Mouse (Mus musculus): ENCODE data around the gene Azi2. TPM values are rescaled to one million over a fixed set of nuclear protein-coding genes. Genes with fewer than 3 reads are reported as not detected.

Gene Azi2
- polyA plus RNA-seq, 1 experiment from 2014 or later: 83.3 TPM

DNA sequence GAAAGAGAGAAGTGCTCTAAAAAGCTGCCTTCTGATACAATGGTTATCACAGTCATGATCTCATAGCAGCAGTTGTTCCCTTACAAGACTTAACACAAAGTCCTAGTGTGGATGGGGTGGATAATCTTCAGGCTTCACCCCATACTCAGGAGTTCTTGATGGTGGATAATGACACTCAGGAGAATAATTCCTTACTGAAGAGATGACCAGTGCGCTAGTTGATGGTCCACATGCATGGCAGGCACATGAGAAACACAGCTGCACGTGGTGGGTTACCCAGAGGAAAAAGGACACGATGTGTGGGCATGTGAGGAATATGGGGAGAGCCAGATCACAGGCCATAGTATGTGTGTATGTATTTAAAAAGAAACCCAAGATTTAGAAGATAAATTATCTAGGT is 3.3 kb downstream of the Azi2 start:
- H3K4me3 ChIP-seq (ENCODE audit: low read depth, low read length): no peak overlapping the region
- WGBS: 91% methylated on average over 3 of the region's 3 CpGs
- no peak overlapping the region for H3K27ac ChIP-seq (ENCODE audit: low read depth)
- no peak overlapping the region for H3K9ac ChIP-seq
- H3K27me3 ChIP-seq (ENCODE audit: insufficient read depth, low read length): no peaks in the 10 kb centered on the region
- no peak for ATAC-seq (ENCODE audit: insufficient read depth)
- H3K4me2 ChIP-seq: no peak overlapping the region
- no peak for TF ChIP-seq CTCF (IDR thresholded peaks at IDR 0.05; ENCODE audit: low read depth)
- H3K36me3 ChIP-seq (ENCODE audit: insufficient read depth): peaks cover 15% of the 10 kb centered on the region; the same call in 1 of the 2 replicates
- H3K4me1 ChIP-seq (ENCODE audit: insufficient read depth): peaks cover 6% of the 10 kb centered on the region
- no peaks in the 10 kb centered on the region for H3K9me3 ChIP-seq (ENCODE audit: low read depth, low read length)
- DNase-seq: no peak

DNA sequence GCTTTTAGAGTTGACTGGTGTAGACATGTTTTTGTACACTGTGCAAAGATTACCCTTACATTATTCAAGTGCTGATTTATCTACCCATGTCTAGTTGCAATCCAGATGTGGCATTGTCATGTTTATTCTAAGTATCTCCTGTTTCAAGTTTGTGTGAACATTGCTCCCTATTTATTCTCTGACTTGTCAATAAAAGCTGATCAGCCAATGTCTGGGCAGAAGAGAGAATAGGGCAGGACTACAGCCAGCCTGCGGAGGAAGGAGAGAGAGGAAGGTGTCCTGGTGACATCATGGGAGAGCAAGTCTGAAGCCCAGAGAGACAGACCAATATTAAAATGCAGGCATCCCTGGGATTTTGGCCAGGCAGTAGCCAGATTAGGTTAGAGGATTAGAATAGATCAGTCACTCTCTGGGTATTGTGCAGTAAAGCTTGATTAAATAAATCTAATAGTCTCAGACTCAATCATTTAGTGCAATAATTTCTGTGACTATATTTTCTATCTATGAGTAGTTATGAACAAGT is 4.8 kb downstream of the Azi2 start:
- peaks cover 25% of the 10 kb centered on the region; the same call in 1 of the 2 replicates for H3K36me3 ChIP-seq (ENCODE audit: insufficient read depth)
- ATAC-seq (ENCODE audit: insufficient read depth): no peak
- TF ChIP-seq CTCF (IDR thresholded peaks at IDR 0.05; ENCODE audit: low read depth): no peak
- WGBS: 71% methylated on average over 1 of the region's 1 CpGs
- peaks cover 6% of the 10 kb centered on the region for H3K4me1 ChIP-seq (ENCODE audit: insufficient read depth)
- DNase-seq: no peak
- H3K4me2 ChIP-seq: no peak overlapping the region
- no peak overlapping the region for H3K4me3 ChIP-seq (ENCODE audit: low read depth, low read length)
- no peak overlapping the region for H3K9ac ChIP-seq
- H3K27ac ChIP-seq (ENCODE audit: low read depth): no peak overlapping the region
- H3K9me3 ChIP-seq (ENCODE audit: low read depth, low read length): no peaks in the 10 kb centered on the region
- no peaks in the 10 kb centered on the region for H3K27me3 ChIP-seq (ENCODE audit: insufficient read depth, low read length)

GRCm38 (mm10) chr9:118053286-118053685 is 13.0 kb downstream of the Azi2 start:
- H3K4me1 ChIP-seq (ENCODE audit: insufficient read depth): no peaks in the 10 kb centered on the region
- H3K36me3 ChIP-seq (ENCODE audit: insufficient read depth): peaks cover 49% of the 10 kb centered on the region

GRCm38 (mm10) chr9:118059101-118059500 is 18.8 kb downstream of the Azi2 start:
- Histone ChIP-seq H3K4me3 (ENCODE audit: low read depth, low read length) (no peak overlapping the region), H3K4me2 (no peak overlapping the region), H3K4me1 (ENCODE audit: insufficient read depth) (no peaks in the 10 kb centered on the region), H3K9ac (no peak overlapping the region), H3K27me3 (ENCODE audit: insufficient read depth, low read length) (no peaks in the 10 kb centered on the region), H3K36me3 (ENCODE audit: insufficient read depth) (peaks cover 47% of the 10 kb centered on the region), H3K9me3 (ENCODE audit: low read depth, low read length) (no peaks in the 10 kb centered on the region), H3K27ac (ENCODE audit: low read depth) (no peak overlapping the region)
- 85% methylated on average over 3 of the region's 3 CpGs for WGBS
- DNase-seq: no peak
- no peak for TF ChIP-seq CTCF (IDR thresholded peaks at IDR 0.05; ENCODE audit: low read depth)
- no peak for ATAC-seq (ENCODE audit: insufficient read depth)

More at GRCm38 (mm10) chr9:118053286-118053685, 13.0 kb downstream of the Azi2 start:
- Histone ChIP-seq H3K9ac (no peak overlapping the region), H3K4me3 (ENCODE audit: low read depth, low read length) (no peak overlapping the region), H3K4me2 (no peak overlapping the region), H3K27me3 (ENCODE audit: insufficient read depth, low read length) (no peaks in the 10 kb centered on the region), H3K9me3 (ENCODE audit: low read depth, low read length) (no peaks in the 10 kb centered on the region), H3K27ac (ENCODE audit: low read depth) (no peak overlapping the region)
- ATAC-seq (ENCODE audit: insufficient read depth) (no peak), DNase-seq (peak; percentile 73)
- WGBS: 29% methylated on average over 1 of the region's 1 CpGs
- peak; percentile 68 for TF ChIP-seq CTCF (IDR thresholded peaks at IDR 0.05; ENCODE audit: low read depth)

- no peak overlapping the region for H3K9ac ChIP-seq
- no peak overlapping the region for H3K4me3 ChIP-seq (ENCODE audit: low read depth, low read length)
- no peak for ATAC-seq (ENCODE audit: insufficient read depth)
- H3K9me3 ChIP-seq (ENCODE audit: low read depth, low read length): no peaks in the 10 kb centered on the region
- no peak overlapping the region for H3K4me2 ChIP-seq
- WGBS: 91% methylated on average over 6 of the region's 6 CpGs
- H3K4me1 ChIP-seq (ENCODE audit: insufficient read depth): no peaks in the 10 kb centered on the region
- peaks cover 35% of the 10 kb centered on the region for H3K36me3 ChIP-seq (ENCODE audit: insufficient read depth)
- H3K27ac ChIP-seq (ENCODE audit: low read depth): no peak overlapping the region
- DNase-seq: no peak
- H3K27me3 ChIP-seq (ENCODE audit: insufficient read depth, low read length): no peaks in the 10 kb centered on the region
- no peak for TF ChIP-seq CTCF (IDR thresholded peaks at IDR 0.05; ENCODE audit: low read depth)
Observed at GRCm38 (mm10) chr9:118070442-118070841, 30.1 kb downstream of the Azi2 start.

- WGBS: 90% methylated on average over 3 of the region's 3 CpGs
- no peak for ATAC-seq (ENCODE audit: insufficient read depth)
- Histone ChIP-seq H3K4me2 (no peak overlapping the region), H3K27me3 (ENCODE audit: insufficient read depth, low read length) (no peaks in the 10 kb centered on the region), H3K4me1 (ENCODE audit: insufficient read depth) (no peaks in the 10 kb centered on the region), H3K9me3 (ENCODE audit: low read depth, low read length) (no peaks in the 10 kb centered on the region), H3K36me3 (ENCODE audit: insufficient read depth) (peaks cover 26% of the 10 kb centered on the region), H3K9ac (no peak overlapping the region), H3K27ac (ENCODE audit: low read depth) (no peak overlapping the region), H3K4me3 (ENCODE audit: low read depth, low read length) (no peak overlapping the region)
- no peak for TF ChIP-seq CTCF (IDR thresholded peaks at IDR 0.05; ENCODE audit: low read depth)
- no peak for DNase-seq
Observed at GRCm38 (mm10) chr9:118071337-118071736, 31.0 kb downstream of the Azi2 start.

DNA sequence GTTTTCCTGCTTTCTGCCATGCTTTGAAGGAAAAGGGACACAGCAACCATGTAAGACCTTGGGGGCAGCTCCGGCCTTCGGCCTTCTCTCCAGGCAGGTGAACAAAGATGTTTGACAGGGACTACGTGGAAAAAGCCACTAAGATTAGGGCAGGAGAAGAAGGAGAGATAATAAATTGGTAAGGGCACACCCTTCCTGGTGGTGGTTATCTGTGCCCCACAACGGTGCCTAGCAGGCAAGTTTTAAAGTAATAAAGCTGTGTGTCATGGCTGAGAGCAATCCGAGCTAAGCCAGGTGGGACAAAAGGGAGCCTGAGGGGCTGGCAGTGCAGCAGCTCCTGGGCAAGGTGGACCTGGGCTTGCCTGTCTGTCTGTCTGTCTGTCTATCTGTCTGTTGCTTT is 31.8 kb downstream of the Azi2 start:
- Histone ChIP-seq H3K4me2 (no peak overlapping the region), H3K9ac (no peak overlapping the region), H3K4me3 (ENCODE audit: low read depth, low read length) (no peak overlapping the region), H3K36me3 (ENCODE audit: insufficient read depth) (peaks cover 22% of the 10 kb centered on the region), H3K9me3 (ENCODE audit: low read depth, low read length) (no peaks in the 10 kb centered on the region), H3K4me1 (ENCODE audit: insufficient read depth) (no peaks in the 10 kb centered on the region), H3K27ac (ENCODE audit: low read depth) (no peak overlapping the region), H3K27me3 (ENCODE audit: insufficient read depth, low read length) (no peaks in the 10 kb centered on the region)
- TF ChIP-seq CTCF (IDR thresholded peaks at IDR 0.05; ENCODE audit: low read depth): no peak
- WGBS: 77% methylated on average over 5 of the region's 5 CpGs
- no peak for ATAC-seq (ENCODE audit: insufficient read depth)
- no peak for DNase-seq

GRCm38 (mm10) chr9:118073358-118073757 is 33.1 kb downstream of the Azi2 start:
- DNase-seq (no peak), ATAC-seq (ENCODE audit: insufficient read depth) (no peak)
- Histone ChIP-seq H3K4me1 (ENCODE audit: insufficient read depth) (no peaks in the 10 kb centered on the region), H3K27me3 (ENCODE audit: insufficient read depth, low read length) (no peaks in the 10 kb centered on the region), H3K36me3 (ENCODE audit: insufficient read depth) (peaks cover 14% of the 10 kb centered on the region), H3K9ac (no peak overlapping the region), H3K9me3 (ENCODE audit: low read depth, low read length) (no peaks in the 10 kb centered on the region), H3K4me3 (ENCODE audit: low read depth, low read length) (no peak overlapping the region), H3K4me2 (no peak overlapping the region), H3K27ac (ENCODE audit: low read depth) (no peak overlapping the region)
- WGBS: 88% methylated on average over 3 of the region's 3 CpGs
- TF ChIP-seq CTCF (IDR thresholded peaks at IDR 0.05; ENCODE audit: low read depth): no peak
